9 mouse cellular contexts compared by ENCODE assay signal in the genomic region with DNA sequence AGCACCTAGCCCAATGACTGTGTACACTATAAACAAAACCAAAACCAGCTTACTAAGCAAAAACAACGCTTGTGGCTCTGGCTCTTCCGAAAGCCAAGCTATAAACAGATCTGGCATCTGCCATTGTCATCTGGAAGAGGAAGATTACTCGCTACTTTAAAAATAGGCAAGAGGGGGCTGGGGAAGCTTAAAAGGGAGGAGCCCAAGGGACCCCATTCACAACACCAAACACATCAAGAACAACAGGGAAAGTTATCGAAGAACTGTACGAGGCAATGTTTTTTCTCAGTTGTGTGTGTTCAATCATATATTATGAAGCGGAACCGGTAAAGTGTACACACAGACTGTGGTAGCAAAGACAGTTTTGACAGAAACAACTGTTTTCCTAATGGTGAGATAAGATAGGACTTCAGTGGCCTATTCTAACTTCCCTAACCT. TPM values are rescaled to one million over a fixed set of nuclear protein-coding genes. Genes with fewer than 3 reads are reported as not detected.
A peak's percentile ranks its signal among the peaks of the same experiment; 100 is the strongest.
DNase-seq lines count a peak whose midpoint lies in the region; ATAC-seq and TF ChIP-seq lines count a peak whose summit lies in the region.
"Had no signal": no experiment of that assay in that cellular context is flagged by ENCODE, and none has a peak within 500 bp of the region (broad histone marks: within the 10 kb centered on the region; RNA-seq: fewer than 3 reads in every experiment).

No protein-coding gene starts in this region.

- peaks cover 24% of the 10 kb centered on the region for H3K36me3 ChIP-seq in hindbrain, embryonic 13.5 days
- peaks cover 19% of the 10 kb centered on the region for H3K36me3 ChIP-seq in hindbrain, embryonic 12.5 days
- H3K36me3 ChIP-seq in G1E (replicated peaks), result peaks cover 23% of the 10 kb centered on the region
- H3K36me3 ChIP-seq in heart, adult 2 months (ENCODE audit: control insufficient read depth, insufficient read depth, low read length), result peaks cover 9% of the 10 kb centered on the region
- H3K36me3 ChIP-seq in liver, embryonic 16.5 days (ENCODE audit: control insufficient read depth, insufficient read depth), result peaks cover 7% of the 10 kb centered on the region
- H3K36me3 ChIP-seq in kidney, embryonic 16.5 days (ENCODE audit: insufficient read depth, low read length), result peaks cover 10% of the 10 kb centered on the region

- intact Hi-C loops in heart, adult 2 months (cut with DNase I), result loop anchor here (2.0 to 10.0 kb wide), 2 partner anchors 17 to 309 kb away; no protein-coding TSS in a partner anchor

- no peak overlapping the region for H3K4me3 ChIP-seq in hindbrain, embryonic 13.5 days
- H3K4me3 ChIP-seq in hindbrain, embryonic 12.5 days, result no peak overlapping the region
- H3K4me3 ChIP-seq in G1E (ENCODE audit: low read depth, low read length), result peak overlapping the region; percentile 88; the same call in 1 of the 2 replicates
- H3K4me3 ChIP-seq in heart, adult 2 months, result peak overlapping the region; percentile 59
- H3K4me3 ChIP-seq in liver, embryonic 16.5 days (ENCODE audit: low read depth, low read length), result peak overlapping the region; percentile 84
- no peak overlapping the region for H3K4me3 ChIP-seq in kidney, embryonic 16.5 days (ENCODE audit: low read length)

- peak overlapping the region; percentile 80 for H3K4me2 ChIP-seq in hindbrain, embryonic 13.5 days
- no peak overlapping the region for H3K4me2 ChIP-seq in hindbrain, embryonic 12.5 days (replicated peaks)
- H3K4me2 ChIP-seq in liver, embryonic 16.5 days (ENCODE audit: low read depth, low read length), result peak overlapping the region; percentile 87
- H3K4me2 ChIP-seq in kidney, embryonic 16.5 days (replicated peaks; ENCODE audit: low read depth, low read length), result no peak overlapping the region

- H3K9ac ChIP-seq in hindbrain, embryonic 13.5 days, result no peak overlapping the region
- H3K9ac ChIP-seq in hindbrain, embryonic 12.5 days, result no peak overlapping the region
- peak overlapping the region; percentile 46; the same call in 1 of the 2 replicates for H3K9ac ChIP-seq in heart, adult 2 months (ENCODE audit: low read depth, low read length)
- peak overlapping the region; percentile 83 for H3K9ac ChIP-seq in liver, embryonic 16.5 days (ENCODE audit: low read depth, low read length)
- no peak overlapping the region for H3K9ac ChIP-seq in kidney, embryonic 16.5 days (replicated peaks; ENCODE audit: low read length)
- H3K9ac ChIP-seq: kidney, embryonic 15.5 days had no signal

- peak; percentile 34; the same call in 1 of the 2 replicates for TF ChIP-seq POLR2A in heart, adult 2 months (IDR thresholded peaks at IDR 0.05; ENCODE audit: insufficient read depth, low read depth, low read length)

- no peak overlapping the region for H3K27ac ChIP-seq in hindbrain, embryonic 13.5 days
- H3K27ac ChIP-seq in hindbrain, embryonic 12.5 days, result no peak overlapping the region
- peak overlapping the region; percentile 93 for H3K27ac ChIP-seq in heart, adult 2 months
- peak overlapping the region; percentile 75 for H3K27ac ChIP-seq in liver, embryonic 16.5 days (ENCODE audit: low read length)
- H3K27ac ChIP-seq in kidney, embryonic 16.5 days (ENCODE audit: low read length), result no peak overlapping the region
- H3K27ac ChIP-seq: kidney, embryonic 15.5 days had no signal

- peaks cover 22% of the 10 kb centered on the region for H3K4me1 ChIP-seq in hindbrain, embryonic 13.5 days (replicated peaks)
- H3K4me1 ChIP-seq in hindbrain, embryonic 12.5 days, result peaks cover 16% of the 10 kb centered on the region
- peaks cover 26% of the 10 kb centered on the region for H3K4me1 ChIP-seq in G1E (ENCODE audit: insufficient read depth, low read depth, low read length)
- peaks cover 3% of the 10 kb centered on the region; the same call in 1 of the 2 replicates for H3K4me1 ChIP-seq in heart, adult 2 months (ENCODE audit: control insufficient read depth, insufficient read depth, low read length)
- H3K4me1 ChIP-seq in liver, embryonic 16.5 days (ENCODE audit: control insufficient read depth, low read depth, low read length), result peaks cover 24% of the 10 kb centered on the region
- peaks cover 11% of the 10 kb centered on the region for H3K4me1 ChIP-seq in kidney, embryonic 16.5 days (ENCODE audit: insufficient read depth, low read length)

- 88% methylated on average over 7 of the region's 7 CpGs for WGBS in hindbrain, embryonic 13.5 days
- 93% methylated on average over 7 of the region's 7 CpGs for WGBS in hindbrain, embryonic 12.5 days
- WGBS in heart, adult 2 months, result 13% methylated on average over 7 of the region's 7 CpGs
- 13% methylated on average over 7 of the region's 7 CpGs for WGBS in liver, embryonic 16.5 days (ENCODE audit: insufficient replicate concordance)
- 80% methylated on average over 7 of the region's 7 CpGs for WGBS in kidney, embryonic 16.5 days

- peak; percentile 14 for DNase-seq in G1E (ENCODE audit: low spot score)
- DNase-seq in heart, adult 2 months, result peak in 1 of 2 experiments; percentile 31
- no peak for DNase-seq in ovary, postnatal 36 days (ENCODE audit: low spot score)
- no peak for DNase-seq in adrenal gland, postnatal 4 days (ENCODE audit: low spot score in 2 of 2)

- no peaks in the 10 kb centered on the region for H3K27me3 ChIP-seq in hindbrain, embryonic 13.5 days
- no peaks in the 10 kb centered on the region for H3K27me3 ChIP-seq in hindbrain, embryonic 12.5 days
- H3K27me3 ChIP-seq in G1E (ENCODE audit: insufficient read depth, low read length), result no peaks in the 10 kb centered on the region
- no peaks in the 10 kb centered on the region for H3K27me3 ChIP-seq in heart, adult 2 months (ENCODE audit: control insufficient read depth, insufficient read depth, low read length)
- H3K27me3 ChIP-seq in liver, embryonic 16.5 days (ENCODE audit: control insufficient read depth, insufficient read depth, low read depth, low read length), result no peaks in the 10 kb centered on the region
- H3K27me3 ChIP-seq in kidney, embryonic 16.5 days (ENCODE audit: insufficient read depth, low read length), result no peaks in the 10 kb centered on the region
- H3K27me3 ChIP-seq: kidney, embryonic 15.5 days had no signal

- TF ChIP-seq CTCF in G1E (IDR thresholded peaks at IDR 0.05; ENCODE audit: low read depth, low read length), result no peak
- no peak for TF ChIP-seq CTCF in heart, adult 2 months (IDR thresholded peaks at IDR 0.05)

- H3K79me2 ChIP-seq in heart, adult 2 months (replicated peaks; ENCODE audit: control insufficient read depth, insufficient read depth, low read length), result peaks cover 9% of the 10 kb centered on the region

- no peak for ATAC-seq in hindbrain, embryonic 13.5 days (ENCODE audit: low FRiP score)
- no peak for ATAC-seq in hindbrain, embryonic 12.5 days (ENCODE audit: low FRiP score)
- no peak for ATAC-seq in G1E (ENCODE audit: extremely low read depth, insufficient number of reproducible peaks, low FRiP score, poor library complexity, severe bottlenecking)
- no peak for ATAC-seq in liver, embryonic 16.5 days (ENCODE audit: low read depth)
- ATAC-seq in kidney, embryonic 16.5 days (ENCODE audit: low FRiP score, low TSS enrichment), result no peak

- no peaks in the 10 kb centered on the region for H3K9me3 ChIP-seq in hindbrain, embryonic 13.5 days
- no peaks in the 10 kb centered on the region for H3K9me3 ChIP-seq in hindbrain, embryonic 12.5 days (replicated peaks)
- H3K9me3 ChIP-seq in G1E (replicated peaks), result no peaks in the 10 kb centered on the region
- no peaks in the 10 kb centered on the region for H3K9me3 ChIP-seq in liver, embryonic 16.5 days (replicated peaks; ENCODE audit: control insufficient read depth, low read length)
- H3K9me3 ChIP-seq in kidney, embryonic 16.5 days (ENCODE audit: low read length), result no peaks in the 10 kb centered on the region
- H3K9me3 ChIP-seq: kidney, embryonic 15.5 days had no signal

- no peak for TF ChIP-seq EP300 in heart, adult 2 months (IDR thresholded peaks at IDR 0.05; ENCODE audit: insufficient read depth, low read depth, low read length)

RNA-seq across cellular contexts. Expression of a gene that starts 1.9 kb away (rescaled TPM):
- polyA plus RNA-seq in hindbrain, embryonic 13.5 days (2015; fragmentation: Nextera tagmentation; extraction: Ambion mirVana), result 142 and 143 TPM in 2 replicates
- polyA plus RNA-seq in hindbrain, embryonic 12.5 days (2016; fragmentation: Nextera tagmentation; extraction: Ambion mirVana), result 139 and 143 TPM in 2 replicates
- total RNA-seq in G1E (2014; fragmentation: Nextera tagmentation) (59.5 and 76.4 TPM in 2 replicates), G1E (2017) (20.7 and 24.6 TPM in 2 replicates)
- 3.2 and 3.6 TPM in 2 replicates for polyA plus RNA-seq in G1E (2012)
- 10 to 100 TPM; 22.6 to 25.6 TPM for total RNA-seq in heart, adult 2 months (2021)
- polyA plus RNA-seq in heart, adult 2 months (2012; rRNA removed), result 61.4 and 95.6 TPM in 2 replicates
- polyA plus RNA-seq in liver, embryonic 16.5 days (2015; fragmentation: Nextera tagmentation; extraction: Ambion mirVana), result 19.3 and 20.5 TPM in 2 replicates
- 66.9 and 68.1 TPM in 2 replicates for polyA plus RNA-seq in kidney, embryonic 16.5 days (2015; fragmentation: Nextera tagmentation; extraction: Ambion mirVana)
- 10 to 100 TPM; 73.7 to 75.5 TPM for total RNA-seq in adrenal gland, postnatal 4 days (2021)

Comparison
In these comparisons a context has a peak if more than half of its experiments do, and no peak if none do; other contexts are left out.
1. H3K4me2 ChIP-seq: peak in hindbrain, embryonic 13.5 days (single experiment) and liver, embryonic 16.5 days (single experiment); none in hindbrain, embryonic 12.5 days (single experiment) and kidney, embryonic 16.5 days (single experiment).
2. H3K27ac ChIP-seq: peak in heart, adult 2 months (single experiment) and liver, embryonic 16.5 days (single experiment); none in hindbrain, embryonic 13.5 days (single experiment), hindbrain, embryonic 12.5 days (single experiment) and kidney, embryonic 16.5 days (single experiment).
3. H3K4me3 ChIP-seq: peak in G1E (single experiment), heart, adult 2 months (single experiment) and liver, embryonic 16.5 days (single experiment); none in hindbrain, embryonic 13.5 days (single experiment), hindbrain, embryonic 12.5 days (single experiment) and kidney, embryonic 16.5 days (single experiment).
4. H3K9ac ChIP-seq: peak in heart, adult 2 months (single experiment) and liver, embryonic 16.5 days (single experiment); none in hindbrain, embryonic 13.5 days (single experiment), hindbrain, embryonic 12.5 days (single experiment) and kidney, embryonic 16.5 days (single experiment).